Mouse (Mus musculus): Measurements from ENCODE around the gene Gm2696. TPM values are rescaled to one million over a fixed set of nuclear protein-coding genes. Genes with fewer than 3 reads are reported as not detected.
A peak's percentile ranks its signal among the peaks of the same experiment; 100 is the strongest.
"Not testable (repeated sequence)": the region's sequence is repeated elsewhere in the genome, so short reads cannot be mapped to it uniquely, and the experiment has no call there.

Gene Gm2696
- not detected in 2 replicates for polyA plus RNA-seq (2016; fragmentation: Nextera tagmentation; extraction: Ambion mirVana)

GRCm38 (mm10) chr10:77814382-77814781 is at the start of gene Gm2696:
TSS of gene Gm2696 (plus strand) at chr10:77814682.
- WGBS: 57% methylated on average over 4 of the region's 4 CpGs
- no peak for DNase-seq (ENCODE audit: low spot score)
- peaks cover 7% of the 10 kb centered on the region for H3K9me3 ChIP-seq (replicated peaks)

GRCm38 (mm10) chr10:77769727-77770126 is 44.8 kb upstream of the Gm2696 start:
- no peak for DNase-seq (ENCODE audit: low spot score)
- no peaks in the 10 kb centered on the region for H3K36me3 ChIP-seq
- H3K27me3 ChIP-seq (ENCODE audit: low read depth, poor library complexity, severe bottlenecking): no peaks in the 10 kb centered on the region
- no peaks in the 10 kb centered on the region for H3K9me3 ChIP-seq (replicated peaks)
- H3K4me1 ChIP-seq: no peaks in the 10 kb centered on the region
- no peak overlapping the region for H3K4me3 ChIP-seq
- WGBS: 83% methylated on average over 1 of the region's 1 CpGs
- no peak overlapping the region for H3K27ac ChIP-seq (replicated peaks)

More at GRCm38 (mm10) chr10:77814382-77814781, at the start of gene Gm2696:
- no peak within 1 kb of the TSS for H3K4me3 ChIP-seq
- H3K27ac ChIP-seq (replicated peaks): 0 out of 2 replicates have a peak within 1 kb of the TSS, but pooled peaks have one; percentile 28
- no peaks in the 10 kb centered on the region for H3K36me3 ChIP-seq
- H3K27me3 ChIP-seq (ENCODE audit: low read depth, poor library complexity, severe bottlenecking): no peaks in the 10 kb centered on the region
- H3K4me1 ChIP-seq: peaks cover 6% of the 10 kb centered on the region; the same call in 1 of the 2 replicates

GRCm38 (mm10) chr10:77771225-77771624 is 43.3 kb upstream of the Gm2696 start, which contains the start of gene Gm3238:
TSS of gene Gm3238 (minus strand) at chr10:77771325.
- not testable (repeated sequence) for H3K36me3 ChIP-seq; H3K4me1 ChIP-seq; DNase-seq (ENCODE audit: low spot score); H3K9me3 ChIP-seq (replicated peaks); H3K4me3 ChIP-seq; H3K27ac ChIP-seq (replicated peaks); H3K27me3 ChIP-seq (ENCODE audit: low read depth, poor library complexity, severe bottlenecking)
- 60% methylated on average over 1 of the region's 1 CpGs for WGBS

- not testable (repeated sequence) for H3K4me3 ChIP-seq; H3K9me3 ChIP-seq (replicated peaks); H3K27me3 ChIP-seq (ENCODE audit: low read depth, poor library complexity, severe bottlenecking); H3K4me1 ChIP-seq; H3K27ac ChIP-seq (replicated peaks); DNase-seq (ENCODE audit: low spot score); H3K36me3 ChIP-seq
- WGBS: 83% methylated on average over 2 of the region's 3 CpGs
Observed at GRCm38 (mm10) chr10:77772142-77772541, 42.3 kb upstream of the Gm2696 start.

- H3K27ac ChIP-seq (replicated peaks); H3K27me3 ChIP-seq (ENCODE audit: low read depth, poor library complexity, severe bottlenecking); H3K4me1 ChIP-seq; H3K9me3 ChIP-seq (replicated peaks); DNase-seq (ENCODE audit: low spot score); H3K36me3 ChIP-seq; H3K4me3 ChIP-seq: not testable (repeated sequence)
- 59% methylated on average over 1 of the region's 1 CpGs for WGBS
Observed at GRCm38 (mm10) chr10:77776844-77777243, 37.6 kb upstream of the Gm2696 start, which contains the start of gene Gm7138. TSS of gene Gm7138 (minus strand) at chr10:77776944.

GRCm38 (mm10) chr10:77782442-77782841 is 32.0 kb upstream of the Gm2696 start, which contains the start of gene Gm3250:
TSS of gene Gm3250 (minus strand) at chr10:77782542.
- H3K27ac ChIP-seq (replicated peaks); H3K27me3 ChIP-seq (ENCODE audit: low read depth, poor library complexity, severe bottlenecking); H3K9me3 ChIP-seq (replicated peaks); H3K4me1 ChIP-seq; H3K36me3 ChIP-seq; H3K4me3 ChIP-seq; DNase-seq (ENCODE audit: low spot score): not testable (repeated sequence)
- no CpG with 5 or more reads among the region's 1 CpGs for WGBS

DNA sequence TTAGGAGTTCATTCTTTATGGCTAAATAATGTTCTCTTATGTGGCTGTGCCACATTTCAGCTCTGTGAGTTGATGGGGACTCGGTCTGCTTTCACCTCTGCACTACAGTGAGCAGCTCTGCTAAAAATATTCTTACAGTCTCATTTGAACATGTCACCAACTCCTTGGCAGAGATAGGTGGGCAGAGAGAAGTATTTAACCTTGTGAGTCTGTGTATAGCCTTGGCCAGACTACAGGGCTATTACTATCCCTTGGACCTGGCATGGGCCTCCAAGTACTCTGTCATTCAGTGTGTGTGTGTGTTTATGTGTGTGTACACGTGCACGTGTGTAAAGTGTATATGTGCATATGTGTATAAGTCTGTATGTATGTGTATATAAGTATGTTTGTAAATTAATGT is 31.1 kb upstream of the Gm2696 start:
- WGBS: 100% methylated on average over 1 of the region's 3 CpGs
- DNase-seq (ENCODE audit: low spot score); H3K36me3 ChIP-seq; H3K9me3 ChIP-seq (replicated peaks); H3K27me3 ChIP-seq (ENCODE audit: low read depth, poor library complexity, severe bottlenecking); H3K4me1 ChIP-seq; H3K27ac ChIP-seq (replicated peaks); H3K4me3 ChIP-seq: not testable (repeated sequence)

- not testable (repeated sequence) for H3K27ac ChIP-seq (replicated peaks); H3K36me3 ChIP-seq; H3K4me1 ChIP-seq; H3K9me3 ChIP-seq (replicated peaks); H3K27me3 ChIP-seq (ENCODE audit: low read depth, poor library complexity, severe bottlenecking); H3K4me3 ChIP-seq; DNase-seq (ENCODE audit: low spot score)
- WGBS: 53% methylated on average over 1 of the region's 1 CpGs
Observed at GRCm38 (mm10) chr10:77787876-77788275, 26.6 kb upstream of the Gm2696 start, which contains the start of gene Gm7137. TSS of gene Gm7137 (minus strand) at chr10:77788200.

DNA sequence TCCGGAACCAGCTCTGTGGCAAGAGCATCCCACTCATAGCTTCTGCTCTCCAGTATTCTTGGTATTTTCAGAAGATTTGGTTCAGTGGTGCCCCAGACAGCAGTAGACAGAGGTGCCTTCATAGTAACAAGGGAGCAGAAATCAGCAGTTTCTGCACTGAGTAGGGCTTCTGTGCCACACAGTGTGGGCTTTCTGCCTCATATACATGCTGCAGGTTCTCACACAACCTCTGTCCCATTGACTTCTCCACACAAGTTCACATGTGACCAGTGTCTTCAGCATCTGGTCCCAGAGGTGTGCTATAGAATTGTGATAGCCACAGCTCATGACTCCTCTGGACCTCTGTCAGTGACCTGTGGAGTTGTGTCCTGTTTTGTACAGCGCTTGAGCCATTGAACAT is 25.9 kb upstream of the Gm2696 start:
- 85% methylated on average over 2 of the region's 2 CpGs for whole genome bisulfite sequencing
- Histone ChIP-seq H3K9me3 (replicated peaks) (no peaks in the 10 kb centered on the region), H3K27ac (replicated peaks) (no peak overlapping the region), H3K4me1 (0 out of 2 replicates have a peak, but pooled peaks cover 3% of the 10 kb centered on the region), H3K4me3 (no peak overlapping the region), H3K36me3 (no peaks in the 10 kb centered on the region), H3K27me3 (ENCODE audit: low read depth, poor library complexity, severe bottlenecking) (no peaks in the 10 kb centered on the region)
- DNase-seq (ENCODE audit: low spot score): no peak

- Histone ChIP-seq H3K9me3 (replicated peaks) (no peaks in the 10 kb centered on the region), H3K27me3 (ENCODE audit: low read depth, poor library complexity, severe bottlenecking) (no peaks in the 10 kb centered on the region), H3K36me3 (no peaks in the 10 kb centered on the region), H3K4me3 (no peak within 1 kb of the TSS), H3K4me1 (peaks cover 22% of the 10 kb centered on the region), H3K27ac (replicated peaks) (peak within 1 kb of the TSS; percentile 59)
- WGBS: 57% methylated on average over 2 of the region's 2 CpGs
- DNase-seq (ENCODE audit: low spot score): no peak
Observed at GRCm38 (mm10) chr10:77794976-77795375, 19.5 kb upstream of the Gm2696 start, which contains the start of gene Gm9639. TSS of gene Gm9639 (minus strand) at chr10:77795076.

DNA sequence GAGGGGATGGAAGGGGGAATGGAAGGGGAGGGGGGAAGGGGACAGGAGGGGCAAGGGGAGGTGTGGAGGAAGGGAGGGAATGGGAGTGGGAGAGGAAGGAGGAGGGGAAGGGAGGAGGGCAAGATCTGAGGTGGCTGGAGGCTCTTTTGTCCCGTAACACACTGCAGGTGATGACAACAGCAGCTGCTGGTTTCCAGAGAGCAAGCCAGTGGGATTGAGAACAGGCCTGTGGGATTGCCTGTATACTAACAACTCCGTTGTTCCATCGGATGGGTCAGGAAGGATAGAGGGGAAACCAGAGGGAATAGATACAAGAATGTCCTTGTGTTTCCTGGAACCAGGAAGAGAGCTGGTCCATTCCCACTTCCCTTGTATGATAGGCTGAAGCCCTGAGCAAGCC is 16.8 kb upstream of the Gm2696 start:
- H3K36me3 ChIP-seq: no peaks in the 10 kb centered on the region

GRCm38 (mm10) chr10:77798164-77798920 is 16.1 kb upstream of the Gm2696 start:
- not testable (repeated sequence) for H3K9me3 ChIP-seq (replicated peaks); H3K36me3 ChIP-seq; H3K4me3 ChIP-seq; H3K27me3 ChIP-seq (ENCODE audit: low read depth, poor library complexity, severe bottlenecking); DNase-seq (ENCODE audit: low spot score)
- Histone ChIP-seq H3K4me1 (peaks cover 21% of the 10 kb centered on the region), H3K27ac (replicated peaks) (peak overlapping the region; percentile 69)
- WGBS: 32% methylated on average over 3 of the region's 3 CpGs

More for the DNA sequence above, 16.8 kb upstream of the Gm2696 start:
- 23% methylated on average over 3 of the region's 3 CpGs for WGBS
- Histone ChIP-seq H3K27me3 (ENCODE audit: low read depth, poor library complexity, severe bottlenecking) (no peaks in the 10 kb centered on the region), H3K9me3 (replicated peaks) (no peaks in the 10 kb centered on the region), H3K4me3 (no peak overlapping the region), H3K4me1 (peaks cover 22% of the 10 kb centered on the region), H3K27ac (replicated peaks) (peak overlapping the region; percentile 69)
- no peak for DNase-seq (ENCODE audit: low spot score)

GRCm38 (mm10) chr10:77798921-77799508 is 15.5 kb upstream of the Gm2696 start, which contains the start of gene Gm19668:
TSS of gene Gm19668 (minus strand) at chr10:77799133.
- no peak for DNase-seq (ENCODE audit: low spot score)
- peak within 1 kb of the TSS; percentile 69 for H3K27ac ChIP-seq (replicated peaks)
- WGBS: 70% methylated on average over 8 of the region's 8 CpGs

More at GRCm38 (mm10) chr10:77798921-77799508, 15.5 kb upstream of the Gm2696 start, which contains the start of gene Gm19668:
- Histone ChIP-seq H3K9me3 (replicated peaks) (no peaks in the 10 kb centered on the region), H3K36me3 (no peaks in the 10 kb centered on the region), H3K4me1 (peaks cover 19% of the 10 kb centered on the region), H3K4me3 (no peak within 1 kb of the TSS), H3K27me3 (ENCODE audit: low read depth, poor library complexity, severe bottlenecking) (no peaks in the 10 kb centered on the region)
